Mouse (Mus musculus) bone marrow, adult 2 months (tissue): Measurements from ENCODE around the gene Ccl25.

Experiments
- CTCF ChIP-seq: fragments of 200-500 bp; IDR thresholded peaks from 2 replicates; pipeline ENCODE4 v1.5.1; 2011; ENCODE audit warnings: low read length, control low read depth; ENCODE audit not compliant: control insufficient read depth, insufficient read depth
- POLR2A ChIP-seq: fragments of 200-500 bp; IDR thresholded peaks from 2 replicates; pipeline ENCODE4 v1.6.1; 2011; ENCODE audit warnings: low read depth, mild to moderate bottlenecking, control low read depth, low read length, borderline replicate concordance; ENCODE audit not compliant: control insufficient read depth

- TF ChIP-seq CTCF: peak; percentile 68
- TF ChIP-seq POLR2A: no peak
Observed at GRCm38 (mm10) chr8:4370078-4370477, 45.1 kb downstream of the Ccl25 start.
